Mouse (Mus musculus): ENCODE results near the gene Amigo2.

GRCm38 (mm10) chr15:97289176-97289575, 42.1 kb upstream of the Amigo2 start:
- TF ChIP-seq CTCF (IDR thresholded peaks at IDR 0.05; ENCODE audit: low read depth) (no peak), EP300 (IDR thresholded peaks at IDR 0.05; ENCODE audit: low read depth) (no peak)

Measured in liver, postnatal 0 days (tissue).